Mouse (Mus musculus) megakaryocyte, embryonic 14.5 days (primary cell): ENCODE data around the gene Scube1.

Experiments used
- FLI1 ChIP-seq: IDR thresholded peaks from 2 replicates; pipeline ENCODE4 v1.6.1; 2012; ENCODE audit warnings: low read length, inconsistent platforms, mixed read lengths
- GATA1 ChIP-seq: IDR thresholded peaks from 3 replicates; pipeline ENCODE4 v1.6.1; 2012; ENCODE audit warnings: mixed read lengths, low read length, inconsistent platforms, borderline replicate concordance

- TF ChIP-seq GATA1, result no peak
- TF ChIP-seq FLI1, result no peak
These were observed 48.1 kb upstream of the Scube1 start for GRCm38 (mm10) chr15:83772953-83773352.
